Mouse (Mus musculus) cortical plate, adult 2 months (tissue): ENCODE measurements around the gene Cd6. TPM values are rescaled to one million over a fixed set of nuclear protein-coding genes. Genes with fewer than 3 reads are reported as not detected.

Experiments
- H3K27ac ChIP-seq: fragments of 200-500 bp; 2 replicates; pipeline ENCODE4 v1.5.1; 2012; ENCODE audit warnings: low read length, control low read depth, inconsistent platforms; ENCODE audit not compliant: insufficient read depth
- H3K4me1 ChIP-seq: fragments of 200-500 bp; 2 replicates; pipeline ENCODE4 v1.6.1; 2011; ENCODE audit warnings: low read length; ENCODE audit not compliant: control insufficient read depth, insufficient read depth
- H3K4me3 ChIP-seq: fragments of 200-500 bp; 2 replicates; pipeline ENCODE4 v1.5.1; 2011; ENCODE audit warnings: mild to moderate bottlenecking, low read length, control low read depth; ENCODE audit not compliant: insufficient read depth
- CTCF ChIP-seq: fragments of 200-500 bp; IDR thresholded peaks from 2 replicates; pipeline ENCODE4 v1.5.1; 2011; ENCODE audit warnings: mild to moderate bottlenecking, control low read depth, low read length; ENCODE audit not compliant: insufficient read depth; ENCODE audit errors: extremely low read depth
- POLR2A ChIP-seq: fragments of 200-500 bp; IDR thresholded peaks from 2 replicates; pipeline ENCODE4 v1.6.1; 2011; ENCODE audit warnings: mild to moderate bottlenecking, low read length, control low read depth; ENCODE audit not compliant: insufficient read depth; ENCODE audit errors: extremely low read depth
- polyA plus RNA-seq: library from polyadenylated mRNA; depleted of rRNA; stranded (reverse); fragments of >200 nt; gene quantifications from 2 replicates; pipeline ENCODE4 v1.2.3, GENCODE M21; 2012

Cd6 gene
- polyA plus RNA-seq, 1 experiment, result 6.0 TPM

- no peak overlapping the region for H3K27ac ChIP-seq
Measured at GRCm38 (mm10) chr19:10790323-10790722, 39.5 kb downstream of the Cd6 start.

DNA sequence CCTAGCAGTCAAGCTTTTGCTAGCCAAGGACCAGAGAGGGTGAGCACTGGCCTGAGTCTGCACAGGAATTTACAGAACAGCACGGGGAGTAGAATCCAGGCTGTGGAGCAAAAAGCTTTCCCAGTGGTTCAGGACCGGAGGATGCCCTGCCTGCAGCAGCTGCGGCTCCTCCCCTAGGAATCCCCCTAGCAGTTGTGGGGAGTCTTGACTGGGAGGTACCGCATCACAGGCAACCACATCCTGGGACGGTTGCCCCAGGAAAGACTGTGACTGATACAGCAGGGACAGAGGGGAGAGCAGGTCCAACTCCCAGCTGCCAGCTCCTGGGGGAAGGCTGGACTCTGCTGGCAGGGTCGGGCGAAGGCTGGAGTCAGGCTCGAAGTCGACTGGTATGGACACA lies 41.6 kb downstream of the Cd6 start:
- TF ChIP-seq POLR2A, result no peak
- TF ChIP-seq CTCF, result no peak
- Histone ChIP-seq H3K27ac (no peak overlapping the region), H3K4me1 (peaks cover 2% of the 10 kb centered on the region; the same call in 1 of the 2 replicates), H3K4me3 (no peak overlapping the region)

More at GRCm38 (mm10) chr19:10790323-10790722, 39.5 kb downstream of the Cd6 start:
- no peak overlapping the region for H3K4me3 ChIP-seq
- TF ChIP-seq POLR2A, result no peak
- no peak for TF ChIP-seq CTCF
- peaks cover under 1% of the 10 kb centered on the region for H3K4me1 ChIP-seq

- TF ChIP-seq CTCF (no peak), POLR2A (no peak)
Measured at GRCm38 (mm10) chr19:10787406-10787805, 42.5 kb downstream of the Cd6 start.

GRCm38 (mm10) chr19:10786753-10787152 lies 43.1 kb downstream of the Cd6 start:
- TF ChIP-seq CTCF (no peak), POLR2A (no peak)
- Histone ChIP-seq H3K27ac (no peak overlapping the region), H3K4me3 (no peak overlapping the region), H3K4me1 (peaks cover 7% of the 10 kb centered on the region)

More at GRCm38 (mm10) chr19:10787406-10787805, 42.5 kb downstream of the Cd6 start:
- no peak overlapping the region for H3K27ac ChIP-seq
- H3K4me1 ChIP-seq, result peaks cover 4% of the 10 kb centered on the region
- no peak overlapping the region for H3K4me3 ChIP-seq

- H3K27ac ChIP-seq, result no peak overlapping the region
- TF ChIP-seq POLR2A (no peak), CTCF (no peak)
- peaks cover 10% of the 10 kb centered on the region for H3K4me1 ChIP-seq
- no peak overlapping the region for H3K4me3 ChIP-seq
Measured at GRCm38 (mm10) chr19:10784796-10785459, 44.9 kb downstream of the Cd6 start.

- no peak overlapping the region for H3K4me3 ChIP-seq
- peaks cover 10% of the 10 kb centered on the region for H3K4me1 ChIP-seq
- TF ChIP-seq CTCF (no peak), POLR2A (no peak)
- peak overlapping the region; percentile 27; the same call in 1 of the 2 replicates for H3K27ac ChIP-seq
Measured at GRCm38 (mm10) chr19:10784061-10784460, 45.8 kb downstream of the Cd6 start.

- TF ChIP-seq POLR2A, result no peak
- TF ChIP-seq CTCF, result no peak
- no peak overlapping the region for H3K4me3 ChIP-seq
- H3K4me1 ChIP-seq, result peaks cover 10% of the 10 kb centered on the region
- 0 out of 2 replicates have a peak overlapping the region, but pooled peaks have one; percentile 91 for H3K27ac ChIP-seq
Measured at GRCm38 (mm10) chr19:10783168-10783567, 46.7 kb downstream of the Cd6 start.

- H3K4me1 ChIP-seq, result peaks cover 10% of the 10 kb centered on the region
- no peak overlapping the region for H3K4me3 ChIP-seq
- TF ChIP-seq POLR2A (no peak), CTCF (no peak)
- H3K27ac ChIP-seq, result peak overlapping the region; percentile 91
Measured at GRCm38 (mm10) chr19:10781641-10782040, 48.2 kb downstream of the Cd6 start.

DNA sequence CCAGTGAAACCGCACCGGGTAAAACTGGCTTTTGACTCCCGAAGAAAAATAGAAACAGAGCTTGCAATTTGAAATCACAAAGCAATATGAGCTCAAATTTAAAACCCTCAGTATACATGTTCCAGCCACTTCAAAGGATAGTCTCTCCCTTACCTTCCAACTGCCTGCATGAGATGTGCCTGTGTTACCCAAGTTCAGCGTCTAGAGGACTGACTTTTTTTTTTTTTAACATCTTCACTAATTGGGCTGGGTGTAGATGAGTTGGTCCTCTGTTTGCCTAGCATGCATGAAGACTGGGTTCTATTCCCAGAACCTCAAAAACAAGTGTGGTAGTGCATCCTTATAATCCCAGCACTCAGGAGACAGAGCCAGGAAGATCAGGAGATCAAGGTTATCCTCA lies 53.0 kb downstream of the Cd6 start:
- TF ChIP-seq CTCF (no peak), POLR2A (no peak)
- peaks cover 5% of the 10 kb centered on the region for H3K4me1 ChIP-seq
- no peak overlapping the region for H3K27ac ChIP-seq
- no peak overlapping the region for H3K4me3 ChIP-seq

GRCm38 (mm10) chr19:10774141-10774540 lies 55.7 kb downstream of the Cd6 start:
- TF ChIP-seq POLR2A (no peak), CTCF (no peak)
- Histone ChIP-seq H3K27ac (0 out of 2 replicates have a peak overlapping the region, but pooled peaks have one; percentile 62), H3K4me3 (no peak overlapping the region), H3K4me1 (peaks cover 4% of the 10 kb centered on the region; the same call in 1 of the 2 replicates)

DNA sequence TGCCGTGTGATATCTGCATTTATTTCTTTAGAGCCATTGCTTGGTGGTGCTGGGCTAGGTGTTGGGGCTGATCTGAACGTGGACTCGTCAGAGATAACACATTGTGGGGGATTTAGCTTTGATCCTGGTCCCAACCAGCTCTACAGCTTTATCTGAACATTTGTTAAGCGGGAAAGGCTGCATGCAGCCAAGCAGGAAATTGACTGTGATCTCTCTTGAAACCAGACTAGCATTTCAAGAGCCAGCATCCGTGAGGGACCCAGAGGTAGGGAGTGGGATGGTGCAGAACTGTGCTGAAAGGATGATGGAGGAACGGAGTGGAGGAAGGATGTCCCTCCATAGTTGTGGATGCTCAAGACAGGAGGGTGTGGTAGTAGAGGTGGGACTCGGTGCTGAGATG lies 56.5 kb downstream of the Cd6 start:
- Histone ChIP-seq H3K27ac (no peak overlapping the region), H3K4me3 (no peak overlapping the region), H3K4me1 (peaks cover 5% of the 10 kb centered on the region; the same call in 1 of the 2 replicates)
- TF ChIP-seq POLR2A, result no peak
- TF ChIP-seq CTCF, result no peak
